Mouse (Mus musculus) CH12.LX (cell line): ENCODE measurements at regions not wholly inside any gene's neighbourhood (a gene's known extent, or its start where the extent isn't known, plus 50 kb on each side); places are given as distances from the start of the nearest gene placed in this dataset.

Source experiments
- DNase-seq: peaks from one replicate; pipeline ENCODE4 v3.0.0-alpha.2; 2013; ENCODE audit errors: extremely low read depth
- H3K27ac ChIP-seq: 2 replicates; pipeline ENCODE4 v1.5.1; 2012; ENCODE audit warnings: low read depth, mild to moderate bottlenecking, control low read depth, moderate library complexity; ENCODE audit not compliant: insufficient read depth
- H3K27me3 ChIP-seq: replicated peaks from 2 replicates; pipeline ENCODE3; 2012; ENCODE audit warnings: inconsistent platforms
- H3K36me3 ChIP-seq, 2 experiments: replicated peaks in 1 of 2; 2 replicates each; pipeline versions ENCODE3 to v1.6.1; 2012; ENCODE audit warnings: inconsistent platforms in 1 of 2, low read length in 1 of 2, mild to moderate bottlenecking in 1 of 2, mixed read lengths in 1 of 2, moderate library complexity in 1 of 2; ENCODE audit not compliant: control insufficient read depth in 1 of 2, insufficient read depth in 1 of 2
- H3K4me1 ChIP-seq, 2 experiments: 2 replicates each; pipeline ENCODE4 v1.6.1; 2012; ENCODE audit warnings: inconsistent platforms in 1 of 2, moderate library complexity in 1 of 2; ENCODE audit not compliant: insufficient read depth in 2 of 2, control insufficient read depth in 1 of 2
- H3K4me2 ChIP-seq: 2 replicates; pipeline ENCODE4 v1.6.1; 2012; ENCODE audit warnings: low read depth, mild to moderate bottlenecking, control low read depth; ENCODE audit not compliant: poor library complexity, insufficient read depth, severe bottlenecking
- H3K4me3 ChIP-seq, 3 experiments: fragments of 150-350 bp in 1 of 3; sonication (generic) in 1 of 3; replicated peaks in 1 of 3; 2 replicates each; pipeline versions ENCODE3 to v1.5.1; 2011 to 2012; ENCODE audit warnings: low read depth in 2 of 3, low read length in 2 of 3, mild to moderate bottlenecking in 2 of 3, moderate library complexity in 2 of 3, control low read depth in 1 of 3, improper control_type of control experiment in 1 of 3, inconsistent platforms in 1 of 3, mixed read lengths in 1 of 3; ENCODE audit not compliant: poor library complexity in 1 of 3
- H3K79me2 ChIP-seq: replicated peaks from 2 replicates; pipeline ENCODE4 v1.6.1; 2012; ENCODE audit warnings: mild to moderate bottlenecking, moderate library complexity; ENCODE audit not compliant: control insufficient read depth, poor library complexity, insufficient read depth, severe bottlenecking; ENCODE audit errors: extremely low read depth
- H3K9ac ChIP-seq: 2 replicates; pipeline ENCODE4 v1.6.1; 2012; ENCODE audit warnings: low read depth, mild to moderate bottlenecking, control low read depth, moderate library complexity; ENCODE audit not compliant: insufficient read depth
- H3K9me3 ChIP-seq: replicated peaks from 2 replicates; pipeline ENCODE3; 2012; ENCODE audit warnings: low read length, inconsistent platforms, mixed read lengths
- BHLHE40 ChIP-seq: IDR thresholded peaks from 2 replicates; pipeline ENCODE4 v1.6.1; 2011; ENCODE audit warnings: mild to moderate bottlenecking, low read depth, low read length, improper control_type of control experiment
- CTCF ChIP-seq, 2 experiments: IDR thresholded peaks in 1 of 2; conservative IDR thresholded peaks in 1 of 2; 2 replicates each; pipeline ENCODE4 v1.5.1; 2011 to 2012; ENCODE audit warnings: low read depth in 2 of 2, low read length in 2 of 2, improper control_type of control experiment in 1 of 2, inconsistent platforms in 1 of 2, mild to moderate bottlenecking in 1 of 2, moderate library complexity in 1 of 2
- ELF1 ChIP-seq: IDR thresholded peaks from 2 replicates; pipeline ENCODE4 v1.6.1; 2014; ENCODE audit warnings: low read depth, mild to moderate bottlenecking, inconsistent platforms, low read length, improper control_type of control experiment
- EP300 ChIP-seq: IDR thresholded peaks from 2 replicates; pipeline ENCODE4 v1.6.1; 2011; ENCODE audit warnings: low read length, improper control_type of control experiment
- GABPA ChIP-seq: IDR thresholded peaks from 2 replicates; pipeline ENCODE4 v1.6.1; 2012; ENCODE audit warnings: low read depth, low read length, improper control_type of control experiment, inconsistent platforms; ENCODE audit not compliant: insufficient replicate concordance
- HCFC1 ChIP-seq: IDR thresholded peaks from 2 replicates; pipeline ENCODE4 v1.6.1; 2012; ENCODE audit warnings: low read depth, mild to moderate bottlenecking, inconsistent platforms, low read length, improper control_type of control experiment
- JUN ChIP-seq: IDR thresholded peaks from 2 replicates; pipeline ENCODE4 v1.6.1; 2011; ENCODE audit warnings: low read depth, mild to moderate bottlenecking, low read length, improper control_type of control experiment, moderate library complexity; ENCODE audit not compliant: insufficient read depth
- MXI1 ChIP-seq: IDR thresholded peaks from 2 replicates; pipeline ENCODE4 v1.6.1; 2011; ENCODE audit warnings: mild to moderate bottlenecking, low read depth, low read length, improper control_type of control experiment
- MYC ChIP-seq: IDR thresholded peaks from 2 replicates; pipeline ENCODE4 v1.6.1; 2011; ENCODE audit warnings: low read depth, mild to moderate bottlenecking, improper control_type of control experiment, low read length
- PAX5 ChIP-seq: IDR thresholded peaks from 2 replicates; pipeline ENCODE4 v1.6.1; 2012; ENCODE audit warnings: low read length, inconsistent platforms, mixed read lengths
- POLR2AphosphoS2 ChIP-seq: IDR thresholded peaks from 2 replicates; pipeline ENCODE4 v1.6.1; 2011; ENCODE audit warnings: low read depth, low read length, improper control_type of control experiment
- SIN3A ChIP-seq: IDR thresholded peaks from 2 replicates; pipeline ENCODE4 v1.6.1; 2012; ENCODE audit warnings: low read length, improper control_type of control experiment, inconsistent platforms
- USF1 ChIP-seq: IDR thresholded peaks from 2 replicates; pipeline ENCODE4 v1.6.1; 2014; ENCODE audit warnings: low read depth, mild to moderate bottlenecking, inconsistent platforms, low read length, improper control_type of control experiment
- USF2 ChIP-seq: conservative IDR thresholded peaks from 2 replicates; pipeline ENCODE4 v1.6.1; 2011; ENCODE audit warnings: low read depth, low read length, improper control_type of control experiment
- dilution Hi-C: fragments of 300-500 bp; cut with MboI; formaldehyde crosslinking; loops from 2 replicates; pipeline ENCODE4 v1.14.3; 2020; ENCODE audit warnings: low sequenced_read_pairs; ENCODE audit not compliant: extremely low pct_unique_long_range_greater_than_20kb, extremely low pct_ligation_motif_present
- in situ Hi-C: fragments of 300-500 bp; cut with MboI; formaldehyde crosslinking; loops from 3 replicates; pipeline ENCODE4 v1.14.3; 2019; ENCODE audit warnings: low sequenced_read_pairs, low pct_ligation_motif_present, low pct_unique_long_range_greater_than_20kb, mixed read lengths

GRCm38 (mm10) chr11:45634535-45635235, 217.2 kb upstream of the Clint1 start:
- no peak overlapping the region for H3K27ac ChIP-seq
- no peak overlapping the region for H3K4me2 ChIP-seq
- no peaks in the 10 kb centered on the region for H3K36me3 ChIP-seq
- dilution Hi-C loops: no loop called here
- no peaks in the 10 kb centered on the region for H3K79me2 ChIP-seq
- in situ Hi-C loops: loop anchor here (25.0 kb wide), 1 partner anchor 1047 kb away; no protein-coding TSS in a partner anchor
- DNase-seq: no peak
- no peaks in the 10 kb centered on the region for H3K4me1 ChIP-seq
- H3K9me3 ChIP-seq: no peaks in the 10 kb centered on the region
- TF ChIP-seq CTCF (conservative IDR thresholded peaks at IDR 0.05 in 1 of 2, IDR thresholded peaks at IDR 0.05 in 1 of 2; ENCODE audit: low read depth in 2 of 2, low read length in 2 of 2) (no peak), SIN3A (no peak), USF2 (no peak), JUN (no peak), MXI1 (no peak), ELF1 (no peak), USF1 (no peak), BHLHE40 (no peak), PAX5 (no peak), MYC (no peak)
- H3K9ac ChIP-seq: no peak overlapping the region
- no peak overlapping the region for H3K4me3 ChIP-seq
- no peaks in the 10 kb centered on the region for H3K27me3 ChIP-seq

- no peak overlapping the region for H3K27ac ChIP-seq
- TF ChIP-seq BHLHE40: no peak
- TF ChIP-seq GABPA: no peak
- no peak for TF ChIP-seq HCFC1
- no peak for TF ChIP-seq EP300
- no peak for TF ChIP-seq MXI1
- no peak for TF ChIP-seq POLR2AphosphoS2
- TF ChIP-seq, all 38 proteins: peak for 0
- Histone ChIP-seq H3K4me3 (no peak overlapping the region), H3K36me3 (no peaks in the 10 kb centered on the region), H3K4me1 (no peaks in the 10 kb centered on the region), H3K9me3 (no peaks in the 10 kb centered on the region), H3K27me3 (no peaks in the 10 kb centered on the region), H3K79me2 (no peaks in the 10 kb centered on the region), H3K4me2 (no peak overlapping the region), H3K9ac (no peak overlapping the region)
- DNase-seq: no peak
- dilution Hi-C loops (no loop called here), in situ Hi-C loops (loop anchor here (25.0 kb wide), 1 partner anchor 1049 kb away; no protein-coding TSS in a partner anchor)
These were observed 216.0 kb upstream of the Clint1 start for GRCm38 (mm10) chr11:45635896-45636295.
